Mouse (Mus musculus) midbrain, embryonic 16.5 days (tissue): Measurements from ENCODE around the gene Mfsd2a. TPM values are rescaled to one million over a fixed set of nuclear protein-coding genes. Genes with fewer than 3 reads are reported as not detected.

Experiments used
- ATAC-seq: fragments of 200-750 bp; cut with Nextera tagmentation; 2 replicates; pipeline ENCODE4 v1.8.0; 2017; ENCODE audit warnings: moderate TSS enrichment
- H3K27ac ChIP-seq: fragments of 300-500 bp; sonication (generic); 2 replicates; pipeline ENCODE4 v1.5.1; 2014; ENCODE audit warnings: mild to moderate bottlenecking, low read length, mixed read lengths
- H3K27me3 ChIP-seq: fragments of 300-500 bp; sonication (generic); 2 replicates; pipeline ENCODE4 v1.6.1; 2014; ENCODE audit warnings: low read depth, low read length, mixed read lengths; ENCODE audit not compliant: control insufficient read depth, insufficient read depth
- H3K36me3 ChIP-seq: fragments of 300-500 bp; sonication (generic); 2 replicates; pipeline ENCODE4 v1.6.1; 2014; ENCODE audit warnings: mild to moderate bottlenecking, low read length, moderate library complexity, mixed read lengths; ENCODE audit not compliant: control insufficient read depth, insufficient read depth
- H3K4me1 ChIP-seq: fragments of 300-500 bp; sonication (generic); 2 replicates; pipeline ENCODE4 v1.6.1; 2014; ENCODE audit warnings: mild to moderate bottlenecking, low read length, mixed read lengths; ENCODE audit not compliant: control insufficient read depth, insufficient read depth
- H3K4me2 ChIP-seq: fragments of 300-500 bp; sonication (generic); 2 replicates; pipeline ENCODE4 v1.6.1; 2014; ENCODE audit warnings: mild to moderate bottlenecking, low read length, mixed read lengths
- H3K4me3 ChIP-seq: fragments of 300-500 bp; sonication (generic); 2 replicates; pipeline ENCODE4 v1.5.1; 2014; ENCODE audit warnings: low read depth, mild to moderate bottlenecking, low read length, moderate library complexity, mixed read lengths
- H3K9ac ChIP-seq: fragments of 300-500 bp; sonication (generic); 2 replicates; pipeline ENCODE4 v1.6.1; 2014; ENCODE audit warnings: low read depth, low read length, mixed read lengths
- H3K9me3 ChIP-seq: fragments of 300-500 bp; sonication (generic); replicated peaks from 2 replicates; pipeline ENCODE4 v1.6.1; 2014; ENCODE audit warnings: mild to moderate bottlenecking, low read length, mixed read lengths; ENCODE audit not compliant: control insufficient read depth, poor library complexity, severe bottlenecking
- WGBS: fragments of 180-500 bp; shearing (Covaris S2); extraction: QIAGEN DNeasy Blood & Tissue Kit; methylation state at CpG from one replicate; pipeline ENCODE4 v1.1.7; 2014; 5-methylcytosine and 5-hydroxymethylcytosine counted together
- polyA plus RNA-seq: library from polyadenylated mRNA; unstranded; fragments of >200 nt; fragmentation: Nextera tagmentation; extraction: Ambion mirVana; gene quantifications from 2 replicates; pipeline ENCODE4 v1.2.1, GENCODE M21; 2015

The Mfsd2a gene
- polyA plus RNA-seq: 32.3 and 33.5 TPM in 2 replicates

GRCm38 (mm10) chr4:122961100-122961567 is at the start of gene Mfsd2a:
Gene Mfsd2a (minus strand): TSS chr4:122961188.
- peaks cover 20% of the 10 kb centered on the region for H3K4me1 ChIP-seq
- under 1% methylated on average over 27 of the region's 27 CpGs for WGBS
- peak; percentile 77 for ATAC-seq
- H3K4me2 ChIP-seq: peak within 1 kb of the TSS; percentile 97
- no peaks in the 10 kb centered on the region for H3K36me3 ChIP-seq
- H3K4me3 ChIP-seq: peak within 1 kb of the TSS; percentile 58
- H3K27ac ChIP-seq: peak within 1 kb of the TSS; percentile 44
- peak within 1 kb of the TSS; percentile 67 for H3K9ac ChIP-seq
- no peaks in the 10 kb centered on the region for H3K27me3 ChIP-seq
- no peaks in the 10 kb centered on the region for H3K9me3 ChIP-seq

- H3K4me1 ChIP-seq: peaks cover 19% of the 10 kb centered on the region
- no peak for ATAC-seq
- no peak overlapping the region for H3K4me3 ChIP-seq
- no peaks in the 10 kb centered on the region for H3K9me3 ChIP-seq
- no peak overlapping the region for H3K4me2 ChIP-seq
- H3K36me3 ChIP-seq: peaks cover 13% of the 10 kb centered on the region
- no peak overlapping the region for H3K27ac ChIP-seq
- H3K27me3 ChIP-seq: no peaks in the 10 kb centered on the region
- WGBS: 33% methylated on average over 15 of the region's 15 CpGs
- H3K9ac ChIP-seq: no peak overlapping the region
These were observed 44.3 kb upstream of the Mfsd2a start for GRCm38 (mm10) chr4:123005054-123005966.

- H3K9me3 ChIP-seq: no peaks in the 10 kb centered on the region
- H3K36me3 ChIP-seq: peaks cover 13% of the 10 kb centered on the region
- no peak overlapping the region for H3K4me3 ChIP-seq
- no peak overlapping the region for H3K27ac ChIP-seq
- H3K27me3 ChIP-seq: no peaks in the 10 kb centered on the region
- peaks cover 36% of the 10 kb centered on the region for H3K4me1 ChIP-seq
- H3K4me2 ChIP-seq: peak overlapping the region; percentile 79; the same call in 1 of the 2 replicates
- no peak for ATAC-seq
- no peak overlapping the region for H3K9ac ChIP-seq
- 19% methylated on average over 17 of the region's 17 CpGs for WGBS
These were observed 39.8 kb upstream of the Mfsd2a start for GRCm38 (mm10) chr4:123000617-123001342.

GRCm38 (mm10) chr4:123000130-123000529 is 39.1 kb upstream of the Mfsd2a start:
- no peaks in the 10 kb centered on the region for H3K27me3 ChIP-seq
- H3K4me1 ChIP-seq: peaks cover 35% of the 10 kb centered on the region
- H3K36me3 ChIP-seq: peaks cover 13% of the 10 kb centered on the region
- H3K4me3 ChIP-seq: peak overlapping the region; percentile 86
- peak overlapping the region; percentile 74; the same call in 1 of the 2 replicates for H3K9ac ChIP-seq
- ATAC-seq: no peak
- WGBS: 18% methylated on average over 14 of the region's 14 CpGs
- H3K27ac ChIP-seq: peak overlapping the region; percentile 90
- H3K4me2 ChIP-seq: peak overlapping the region; percentile 79
- no peaks in the 10 kb centered on the region for H3K9me3 ChIP-seq

- Histone ChIP-seq H3K4me2 (peak overlapping the region; percentile 79), H3K27me3 (no peaks in the 10 kb centered on the region), H3K36me3 (peaks cover 13% of the 10 kb centered on the region), H3K27ac (peak overlapping the region; percentile 90), H3K4me1 (peaks cover 39% of the 10 kb centered on the region), H3K4me3 (peak overlapping the region; percentile 86), H3K9me3 (no peaks in the 10 kb centered on the region), H3K9ac (peak overlapping the region; percentile 74)
- 1% methylated on average over 4 of the region's 4 CpGs for WGBS
- ATAC-seq: no peak
These were observed 38.3 kb upstream of the Mfsd2a start for GRCm38 (mm10) chr4:122999263-122999691.

DNA sequence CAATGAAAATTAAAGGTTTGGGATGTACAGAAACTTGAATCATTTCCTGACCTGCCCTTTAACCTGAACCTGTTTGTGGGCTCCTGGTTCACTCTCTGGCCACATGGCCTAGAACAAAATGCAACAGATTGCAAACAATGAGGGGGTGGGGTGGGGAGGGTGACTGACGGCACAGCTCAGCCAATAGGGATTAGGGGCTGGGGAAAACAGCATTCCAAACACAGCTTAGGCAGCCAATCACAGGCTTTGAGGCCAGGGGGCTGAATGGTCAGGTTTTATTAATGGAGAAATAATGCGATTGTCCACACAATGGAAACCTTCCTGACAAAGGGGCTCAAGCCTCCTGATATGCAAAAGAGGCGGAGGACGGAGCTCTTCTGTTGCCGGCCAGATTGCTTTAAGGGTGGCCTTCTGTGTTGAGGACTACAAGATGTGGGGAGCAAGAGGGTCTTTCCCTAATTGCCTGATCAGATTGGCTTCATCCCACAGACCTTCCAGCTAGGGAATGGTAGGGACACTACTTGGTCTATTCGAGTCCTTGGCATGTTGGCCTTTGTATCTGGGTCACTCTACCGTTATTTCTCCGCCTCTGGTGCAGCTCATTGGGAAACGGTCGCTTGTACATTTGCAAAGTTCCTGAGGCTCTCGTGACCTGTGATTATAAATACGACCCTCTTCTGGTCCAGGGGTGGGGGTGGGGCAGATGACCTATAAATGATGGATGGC is 37.7 kb upstream of the Mfsd2a start:
- peaks cover 40% of the 10 kb centered on the region for H3K4me1 ChIP-seq
- peak overlapping the region; percentile 79 for H3K4me2 ChIP-seq
- H3K9me3 ChIP-seq: no peaks in the 10 kb centered on the region
- no peaks in the 10 kb centered on the region for H3K27me3 ChIP-seq
- peak overlapping the region; percentile 86 for H3K4me3 ChIP-seq
- peak overlapping the region; percentile 74 for H3K9ac ChIP-seq
- H3K36me3 ChIP-seq: peaks cover 13% of the 10 kb centered on the region
- peak; percentile 73 for ATAC-seq
- WGBS: under 1% methylated on average over 12 of the region's 12 CpGs
- peak overlapping the region; percentile 90 for H3K27ac ChIP-seq

DNA sequence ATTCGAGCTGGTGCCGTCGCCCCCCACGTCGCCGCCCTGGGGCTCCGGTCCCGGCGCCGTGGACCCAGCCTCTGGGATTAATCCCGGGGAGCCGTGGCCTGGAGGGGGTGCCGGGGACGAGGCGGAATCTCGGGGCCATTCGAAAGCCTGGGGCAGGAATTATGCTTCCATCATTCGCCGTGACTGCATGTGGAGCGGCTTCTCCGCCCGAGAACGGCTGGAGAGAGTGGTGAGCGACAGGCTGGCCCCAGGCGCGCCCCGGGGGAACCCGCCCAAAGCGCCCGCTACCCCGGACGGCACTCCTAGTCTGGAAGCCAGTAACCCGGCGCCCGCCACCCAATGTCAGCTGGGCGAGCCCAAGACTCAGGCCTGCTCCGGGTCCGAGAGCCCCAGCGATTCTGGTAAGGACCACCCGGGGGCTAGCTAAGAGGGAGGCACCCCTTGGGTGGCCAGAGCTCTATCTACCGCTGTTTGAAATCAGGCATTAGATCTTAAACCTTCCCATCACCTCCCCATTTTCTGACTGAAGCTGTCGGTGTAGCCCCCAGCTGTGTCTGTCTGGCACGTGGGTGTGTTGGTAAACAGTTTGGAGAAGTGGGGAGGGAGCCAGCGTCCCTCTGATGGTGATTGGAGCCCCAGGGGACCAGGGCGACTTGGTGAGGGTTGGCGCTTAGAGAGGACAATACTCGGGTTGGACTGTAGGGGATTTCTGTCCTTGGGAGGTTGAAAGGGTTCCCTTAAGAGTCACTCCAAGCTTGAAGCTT is 35.8 kb upstream of the Mfsd2a start:
- under 1% methylated on average over 45 of the region's 47 CpGs for WGBS
- H3K27me3 ChIP-seq: no peaks in the 10 kb centered on the region
- peak overlapping the region; percentile 86 for H3K4me3 ChIP-seq
- no peaks in the 10 kb centered on the region for H3K9me3 ChIP-seq
- peaks cover 40% of the 10 kb centered on the region for H3K4me1 ChIP-seq
- H3K36me3 ChIP-seq: peaks cover 10% of the 10 kb centered on the region
- ATAC-seq: no peak
- peak overlapping the region; percentile 97 for H3K27ac ChIP-seq
- H3K4me2 ChIP-seq: peak overlapping the region; percentile 79
- H3K9ac ChIP-seq: peak overlapping the region; percentile 92

GRCm38 (mm10) chr4:122996221-122996617 is 35.2 kb upstream of the Mfsd2a start:
- under 1% methylated on average over 32 of the region's 32 CpGs for WGBS
- peak overlapping the region; percentile 86 for H3K4me3 ChIP-seq
- H3K9ac ChIP-seq: peak overlapping the region; percentile 92
- no peaks in the 10 kb centered on the region for H3K9me3 ChIP-seq
- peaks cover 4% of the 10 kb centered on the region for H3K36me3 ChIP-seq
- ATAC-seq: no peak
- peak overlapping the region; percentile 79 for H3K4me2 ChIP-seq
- H3K27ac ChIP-seq: peak overlapping the region; percentile 97
- peaks cover 35% of the 10 kb centered on the region for H3K4me1 ChIP-seq
- H3K27me3 ChIP-seq: no peaks in the 10 kb centered on the region
